Mouse (Mus musculus): ENCODE measurements at regions not wholly inside any gene's neighbourhood (a gene's known extent, or its start where the extent isn't known, plus 50 kb on each side); places are given as distances from the start of the nearest gene placed in this dataset.
A peak's percentile ranks its signal among the peaks of the same experiment; 100 is the strongest.

GRCm38 (mm10) chr4:105332081-105332480 lies 174.9 kb downstream of the Plpp3 start:
- no peaks in the 10 kb centered on the region; the same call in 1 of the 2 replicates for H3K4me1 ChIP-seq (replicated peaks; ENCODE audit: control insufficient read depth, insufficient read depth)
- no peaks in the 10 kb centered on the region for H3K9me3 ChIP-seq (ENCODE audit: control insufficient read depth, low read length)
- no peak overlapping the region for H3K4me2 ChIP-seq (replicated peaks; ENCODE audit: low read depth)
- no peaks in the 10 kb centered on the region for H3K27me3 ChIP-seq (ENCODE audit: control insufficient read depth, insufficient read depth, low read length)
- TF ChIP-seq CTCF (IDR thresholded peaks at IDR 0.05; ENCODE audit: low read depth) (no peak), EP300 (optimal IDR thresholded peaks at IDR 0.05) (no peak)
- no peaks in the 10 kb centered on the region for H3K36me3 ChIP-seq (ENCODE audit: control insufficient read depth, insufficient read depth, low read length)
- no peak overlapping the region for H3K4me3 ChIP-seq (ENCODE audit: low read depth, low read length)
- H3K9ac ChIP-seq (ENCODE audit: low read length), result no peak overlapping the region
- ATAC-seq (ENCODE audit: low FRiP score, low TSS enrichment), result no peak
- 70% methylated on average over 10 of the region's 10 CpGs for WGBS
- no peak overlapping the region for H3K27ac ChIP-seq (replicated peaks)
- DNase-seq (ENCODE audit: low spot score), result no peak

- Histone ChIP-seq H3K9me3 (ENCODE audit: control insufficient read depth, low read length) (no peaks in the 10 kb centered on the region), H3K4me1 (replicated peaks; ENCODE audit: control insufficient read depth, insufficient read depth) (no peaks in the 10 kb centered on the region), H3K9ac (ENCODE audit: low read length) (no peak overlapping the region), H3K27ac (replicated peaks) (no peak overlapping the region), H3K4me3 (ENCODE audit: low read depth, low read length) (no peak overlapping the region), H3K36me3 (ENCODE audit: control insufficient read depth, insufficient read depth, low read length) (no peaks in the 10 kb centered on the region), H3K27me3 (ENCODE audit: control insufficient read depth, insufficient read depth, low read length) (no peaks in the 10 kb centered on the region), H3K4me2 (replicated peaks; ENCODE audit: low read depth) (no peak overlapping the region)
- no peak for ATAC-seq (ENCODE audit: low FRiP score, low TSS enrichment)
- 43% methylated on average over 1 of the region's 1 CpGs for WGBS
- no peak for DNase-seq (ENCODE audit: low spot score)
- TF ChIP-seq CTCF (IDR thresholded peaks at IDR 0.05; ENCODE audit: low read depth) (no peak), EP300 (optimal IDR thresholded peaks at IDR 0.05) (no peak)
Measured at GRCm38 (mm10) chr4:105335872-105336271, 178.7 kb downstream of the Plpp3 start.

- no peak for TF ChIP-seq CTCF (IDR thresholded peaks at IDR 0.05; ENCODE audit: low read depth)
- TF ChIP-seq EP300 (optimal IDR thresholded peaks at IDR 0.05), result no peak
- 75% methylated on average over 4 of the region's 4 CpGs for WGBS
- no peak for DNase-seq (ENCODE audit: low spot score)
Measured at GRCm38 (mm10) chr4:105336557-105336956, 179.4 kb downstream of the Plpp3 start.

GRCm38 (mm10) chr4:105338131-105338530 lies 181.0 kb downstream of the Plpp3 start:
- no peaks in the 10 kb centered on the region for H3K27me3 ChIP-seq (ENCODE audit: control insufficient read depth, insufficient read depth, low read length)
- no peak overlapping the region for H3K9ac ChIP-seq (ENCODE audit: low read length)
- DNase-seq (ENCODE audit: low spot score) (peak; percentile 20), ATAC-seq (ENCODE audit: low FRiP score, low TSS enrichment) (peak; percentile 30; the same call in 1 of the 2 replicates)
- H3K4me1 ChIP-seq (replicated peaks; ENCODE audit: control insufficient read depth, insufficient read depth), result no peaks in the 10 kb centered on the region
- H3K4me2 ChIP-seq (replicated peaks; ENCODE audit: low read depth), result no peak overlapping the region
- whole genome bisulfite sequencing, result 55% methylated on average over 7 of the region's 7 CpGs
- TF ChIP-seq CTCF (IDR thresholded peaks at IDR 0.05; ENCODE audit: low read depth) (no peak), EP300 (optimal IDR thresholded peaks at IDR 0.05) (no peak)
- H3K9me3 ChIP-seq (ENCODE audit: control insufficient read depth, low read length), result no peaks in the 10 kb centered on the region
- no peak overlapping the region for H3K27ac ChIP-seq (replicated peaks)
- H3K4me3 ChIP-seq (ENCODE audit: low read depth, low read length), result no peak overlapping the region
- no peaks in the 10 kb centered on the region for H3K36me3 ChIP-seq (ENCODE audit: control insufficient read depth, insufficient read depth, low read length)

More at GRCm38 (mm10) chr4:105336557-105336956, 179.4 kb downstream of the Plpp3 start:
- ATAC-seq (ENCODE audit: low FRiP score, low TSS enrichment), result no peak
- no peak overlapping the region for H3K4me3 ChIP-seq (ENCODE audit: low read depth, low read length)
- no peaks in the 10 kb centered on the region for H3K36me3 ChIP-seq (ENCODE audit: control insufficient read depth, insufficient read depth, low read length)
- no peak overlapping the region for H3K27ac ChIP-seq (replicated peaks)
- no peak overlapping the region for H3K9ac ChIP-seq (ENCODE audit: low read length)
- no peaks in the 10 kb centered on the region for H3K27me3 ChIP-seq (ENCODE audit: control insufficient read depth, insufficient read depth, low read length)
- H3K4me2 ChIP-seq (replicated peaks; ENCODE audit: low read depth), result no peak overlapping the region
- no peaks in the 10 kb centered on the region for H3K4me1 ChIP-seq (replicated peaks; ENCODE audit: control insufficient read depth, insufficient read depth)
- H3K9me3 ChIP-seq (ENCODE audit: control insufficient read depth, low read length), result no peaks in the 10 kb centered on the region

GRCm38 (mm10) chr4:105338861-105339260 lies 181.7 kb downstream of the Plpp3 start:
- no peak overlapping the region for H3K4me3 ChIP-seq (ENCODE audit: low read depth, low read length)
- H3K27ac ChIP-seq (replicated peaks), result no peak overlapping the region
- 52% methylated on average over 7 of the region's 7 CpGs for WGBS
- no peaks in the 10 kb centered on the region for H3K36me3 ChIP-seq (ENCODE audit: control insufficient read depth, insufficient read depth, low read length)
- H3K27me3 ChIP-seq (ENCODE audit: control insufficient read depth, insufficient read depth, low read length), result no peaks in the 10 kb centered on the region
- ATAC-seq (ENCODE audit: low FRiP score, low TSS enrichment) (peak; percentile 41; the same call in 1 of the 2 replicates), DNase-seq (ENCODE audit: low spot score) (no peak)
- H3K9ac ChIP-seq (ENCODE audit: low read length), result no peak overlapping the region
- H3K4me1 ChIP-seq (replicated peaks; ENCODE audit: control insufficient read depth, insufficient read depth), result no peaks in the 10 kb centered on the region
- TF ChIP-seq CTCF (IDR thresholded peaks at IDR 0.05; ENCODE audit: low read depth) (no peak), EP300 (optimal IDR thresholded peaks at IDR 0.05) (no peak)
- H3K9me3 ChIP-seq (ENCODE audit: control insufficient read depth, low read length), result no peaks in the 10 kb centered on the region
- no peak overlapping the region for H3K4me2 ChIP-seq (replicated peaks; ENCODE audit: low read depth)

DNA sequence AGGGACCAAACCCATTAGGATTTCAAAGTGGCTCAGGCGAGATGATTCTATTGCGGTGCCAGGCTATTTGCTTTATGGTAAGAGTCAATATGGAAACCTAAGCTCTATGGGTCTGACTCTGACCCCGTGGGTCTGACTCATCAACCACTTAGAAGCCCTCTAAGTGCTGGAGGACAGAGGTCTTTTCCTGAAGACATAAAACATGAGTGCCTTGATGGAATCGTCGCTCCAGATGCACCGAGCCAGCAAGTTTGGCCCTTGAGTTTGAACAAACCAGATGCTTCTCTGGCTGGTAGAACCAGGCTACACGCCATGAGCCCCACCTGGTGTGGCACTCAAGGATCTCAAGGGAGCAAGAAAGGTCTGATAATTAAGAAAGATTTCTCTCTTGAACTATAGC lies 184.1 kb downstream of the Plpp3 start:
- 79% methylated on average over 7 of the region's 7 CpGs for WGBS
- H3K4me2 ChIP-seq (replicated peaks; ENCODE audit: low read depth), result no peak overlapping the region
- ATAC-seq (ENCODE audit: low FRiP score, low TSS enrichment) (no peak), DNase-seq (ENCODE audit: low spot score) (no peak)
- no peak overlapping the region for H3K27ac ChIP-seq (replicated peaks)
- H3K4me1 ChIP-seq (replicated peaks; ENCODE audit: control insufficient read depth, insufficient read depth), result no peaks in the 10 kb centered on the region
- H3K4me3 ChIP-seq (ENCODE audit: low read depth, low read length), result no peak overlapping the region
- no peak for TF ChIP-seq CTCF (IDR thresholded peaks at IDR 0.05; ENCODE audit: low read depth)
- TF ChIP-seq EP300 (optimal IDR thresholded peaks at IDR 0.05), result no peak
- H3K9ac ChIP-seq (ENCODE audit: low read length), result no peak overlapping the region
- H3K27me3 ChIP-seq (ENCODE audit: control insufficient read depth, insufficient read depth, low read length), result no peaks in the 10 kb centered on the region
- H3K36me3 ChIP-seq (ENCODE audit: control insufficient read depth, insufficient read depth, low read length), result no peaks in the 10 kb centered on the region
- H3K9me3 ChIP-seq (ENCODE audit: control insufficient read depth, low read length), result no peaks in the 10 kb centered on the region

Measured in stomach, postnatal 0 days (tissue).